Mouse (Mus musculus) lung, adult 2 months (tissue): ENCODE results near the gene Stk40.

Source experiments
- CTCF ChIP-seq: fragments of 200-500 bp; IDR thresholded peaks from 2 replicates; pipeline ENCODE4 v1.5.1; 2011; ENCODE audit warnings: mild to moderate bottlenecking, low read length, control low read depth; ENCODE audit not compliant: insufficient read depth
- POLR2A ChIP-seq: fragments of 200-500 bp; IDR thresholded peaks from 2 replicates; pipeline ENCODE4 v1.6.1; 2011; ENCODE audit warnings: low read depth, mild to moderate bottlenecking, control low read depth, low read length, borderline replicate concordance; ENCODE audit errors: extremely low read depth

DNA sequence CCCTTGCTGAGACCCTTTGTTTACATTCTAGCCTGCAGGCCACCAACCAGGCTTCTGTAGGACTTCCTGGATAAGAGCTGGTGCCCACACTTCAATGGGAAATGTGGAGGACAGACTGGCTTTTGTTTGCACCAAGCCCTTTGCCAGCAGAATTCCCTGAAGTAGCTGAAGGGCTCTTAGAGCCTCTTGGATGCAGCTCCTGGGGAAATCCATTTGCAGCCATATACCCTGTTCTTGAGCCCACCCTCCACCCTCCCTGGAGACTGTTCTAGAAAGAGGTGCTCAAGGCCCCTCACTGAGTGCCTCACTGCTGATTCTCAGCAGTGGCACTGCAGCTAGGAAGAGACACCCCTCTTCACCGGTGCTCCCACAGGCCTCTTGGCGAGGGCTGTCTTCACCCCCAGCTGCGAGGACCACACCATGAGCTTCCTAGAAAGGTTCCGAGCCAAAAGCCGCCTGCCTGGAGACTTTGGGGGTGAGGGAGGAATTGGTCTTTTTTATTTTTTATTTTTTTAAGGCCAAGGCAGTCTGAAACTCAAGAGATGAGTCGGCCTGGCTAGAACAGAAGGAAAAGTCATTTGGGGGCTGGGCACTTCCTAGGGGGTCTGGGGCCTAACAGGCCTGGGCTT, 29.0 kb downstream of the Stk40 start:
- TF ChIP-seq CTCF (no peak), POLR2A (no peak)
